Mouse (Mus musculus): ENCODE measurements around the gene Sec22b. TPM values are rescaled to one million over a fixed set of nuclear protein-coding genes. Genes with fewer than 3 reads are reported as not detected.

The Sec22b gene
- polyA plus RNA-seq, 1 experiment from 2014 or later, result 158 TPM

DNA sequence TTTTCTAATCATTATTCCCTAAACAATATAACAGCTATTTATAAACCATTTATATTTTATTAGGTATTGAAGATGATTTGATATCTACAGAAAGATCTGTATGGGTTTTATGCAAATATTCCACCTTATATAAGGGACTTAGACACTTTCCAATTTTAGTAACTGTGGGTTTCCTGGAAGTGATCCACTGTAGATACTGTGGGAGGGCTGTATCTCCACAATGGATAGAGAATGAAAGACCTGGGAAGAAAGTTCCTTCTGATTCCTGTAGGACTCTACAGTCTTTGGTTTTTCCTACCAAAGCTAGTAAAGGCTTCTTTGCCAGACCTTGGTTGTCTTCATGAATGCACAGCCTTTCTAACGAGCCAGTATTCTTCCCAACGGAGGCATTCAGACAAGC lies 8.7 kb downstream of the Sec22b start:
- peaks cover 48% of the 10 kb centered on the region for H3K36me3 ChIP-seq (ENCODE audit: insufficient read depth)
- no peak overlapping the region for H3K4me2 ChIP-seq
- 91% methylated on average over 2 of the region's 2 CpGs for WGBS
- H3K9ac ChIP-seq, result no peak overlapping the region
- ATAC-seq (ENCODE audit: insufficient read depth), result no peak
- TF ChIP-seq CTCF (IDR thresholded peaks at IDR 0.05; ENCODE audit: low read depth), result no peak
- H3K9me3 ChIP-seq (ENCODE audit: low read depth, low read length), result no peaks in the 10 kb centered on the region
- no peak overlapping the region for H3K4me3 ChIP-seq (ENCODE audit: low read depth, low read length)
- no peak overlapping the region for H3K27ac ChIP-seq (ENCODE audit: low read depth)
- no peaks in the 10 kb centered on the region for H3K4me1 ChIP-seq (ENCODE audit: insufficient read depth)
- no peaks in the 10 kb centered on the region for H3K27me3 ChIP-seq (ENCODE audit: insufficient read depth, low read length)
- no peak for DNase-seq

DNA sequence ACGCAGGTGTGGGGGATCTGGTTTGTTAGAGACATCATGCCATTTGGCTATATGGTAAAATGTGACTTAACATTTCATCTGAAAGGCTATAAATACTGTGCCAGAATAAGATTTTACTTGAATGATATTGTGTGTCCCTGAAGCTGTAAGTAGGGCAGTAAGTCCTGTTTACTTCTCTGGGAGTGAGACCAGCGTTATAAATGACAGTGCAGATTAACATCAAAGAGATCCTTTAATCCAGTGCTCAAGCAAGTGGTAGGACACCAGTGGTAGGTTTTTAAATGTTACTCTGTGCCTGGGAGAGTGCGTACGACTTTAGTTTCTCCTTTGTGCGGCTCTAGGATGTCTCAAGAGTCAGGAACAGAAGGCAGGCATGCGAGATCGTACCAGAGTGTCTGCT lies 10.1 kb downstream of the Sec22b start:
- H3K36me3 ChIP-seq (ENCODE audit: insufficient read depth), result peaks cover 61% of the 10 kb centered on the region
- H3K9me3 ChIP-seq (ENCODE audit: low read depth, low read length), result no peaks in the 10 kb centered on the region
- DNase-seq (no peak), ATAC-seq (ENCODE audit: insufficient read depth) (no peak)
- no peak for TF ChIP-seq CTCF (IDR thresholded peaks at IDR 0.05; ENCODE audit: low read depth)
- 74% methylated on average over 7 of the region's 7 CpGs for WGBS
- H3K4me3 ChIP-seq (ENCODE audit: low read depth, low read length), result no peak overlapping the region
- H3K27me3 ChIP-seq (ENCODE audit: insufficient read depth, low read length), result no peaks in the 10 kb centered on the region
- no peak overlapping the region for H3K4me2 ChIP-seq
- H3K27ac ChIP-seq (ENCODE audit: low read depth), result no peak overlapping the region
- no peak overlapping the region for H3K9ac ChIP-seq
- no peaks in the 10 kb centered on the region for H3K4me1 ChIP-seq (ENCODE audit: insufficient read depth)

DNA sequence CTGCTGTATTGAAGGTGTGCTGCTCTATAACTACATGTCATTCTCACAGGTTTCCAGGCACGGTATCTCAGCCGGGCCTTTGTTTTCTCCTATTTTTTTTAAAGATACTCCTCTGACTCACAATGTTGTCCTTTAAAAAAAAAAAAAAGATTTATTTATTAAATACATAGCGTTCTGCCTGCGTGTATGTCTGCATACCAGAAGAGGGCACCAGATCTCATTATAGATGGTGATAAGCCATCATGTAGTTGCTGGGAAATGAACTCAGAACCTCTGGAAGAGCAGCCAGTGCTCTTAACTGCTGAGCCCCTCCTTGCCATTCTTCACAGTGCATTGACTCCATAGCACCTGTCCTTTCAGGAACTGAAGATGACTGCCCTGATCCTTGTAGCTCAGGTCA lies 14.1 kb downstream of the Sec22b start:
- Histone ChIP-seq H3K9me3 (ENCODE audit: low read depth, low read length) (no peaks in the 10 kb centered on the region), H3K4me2 (no peak overlapping the region), H3K27ac (ENCODE audit: low read depth) (no peak overlapping the region), H3K36me3 (ENCODE audit: insufficient read depth) (peaks cover 75% of the 10 kb centered on the region), H3K4me3 (ENCODE audit: low read depth, low read length) (no peak overlapping the region), H3K27me3 (ENCODE audit: insufficient read depth, low read length) (no peaks in the 10 kb centered on the region), H3K4me1 (ENCODE audit: insufficient read depth) (no peaks in the 10 kb centered on the region), H3K9ac (no peak overlapping the region)
- no peak for ATAC-seq (ENCODE audit: insufficient read depth)
- 60% methylated on average over 4 of the region's 4 CpGs for WGBS
- DNase-seq, result peak; percentile 62
- TF ChIP-seq CTCF (IDR thresholded peaks at IDR 0.05; ENCODE audit: low read depth), result peak; percentile 53

DNA sequence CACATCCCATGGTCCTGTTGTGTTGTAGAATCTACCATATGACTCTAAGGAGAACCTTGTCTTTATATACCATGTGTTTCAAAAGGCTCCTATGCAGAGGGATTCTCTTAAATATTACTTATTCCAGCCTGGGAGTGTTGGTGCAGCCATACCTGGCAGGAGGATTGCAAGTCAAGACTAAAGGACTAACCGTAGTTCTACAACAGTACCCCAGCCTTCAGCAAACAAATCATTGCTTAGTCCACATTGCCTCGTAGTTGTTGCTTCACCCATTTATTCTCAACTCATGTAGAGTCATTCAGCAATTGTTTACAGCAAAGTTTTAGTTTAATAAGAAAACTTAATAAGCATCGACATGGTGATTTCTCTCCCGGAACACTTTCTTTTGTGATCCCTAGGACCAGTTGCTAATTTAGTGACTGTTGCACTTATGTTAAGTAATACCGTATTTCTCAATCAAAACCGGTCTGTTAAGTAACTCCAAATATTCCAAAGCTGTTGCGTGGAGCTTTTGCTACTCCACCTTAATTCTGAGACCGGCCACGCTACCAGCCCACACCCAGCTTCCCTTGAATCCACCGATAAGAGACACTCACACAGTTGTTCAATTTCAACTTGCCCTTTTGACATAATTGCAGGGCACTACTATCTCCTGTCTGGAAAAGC lies 18.0 kb downstream of the Sec22b start:
- Histone ChIP-seq H3K4me3 (ENCODE audit: low read depth, low read length) (no peak overlapping the region), H3K9ac (no peak overlapping the region), H3K27me3 (ENCODE audit: insufficient read depth, low read length) (no peaks in the 10 kb centered on the region), H3K9me3 (ENCODE audit: low read depth, low read length) (no peaks in the 10 kb centered on the region), H3K27ac (ENCODE audit: low read depth) (no peak overlapping the region), H3K4me2 (no peak overlapping the region), H3K36me3 (ENCODE audit: insufficient read depth) (peaks cover 90% of the 10 kb centered on the region), H3K4me1 (ENCODE audit: insufficient read depth) (no peaks in the 10 kb centered on the region)
- ATAC-seq (ENCODE audit: insufficient read depth), result no peak
- DNase-seq, result no peak
- WGBS, result 91% methylated on average over 10 of the region's 10 CpGs
- TF ChIP-seq CTCF (IDR thresholded peaks at IDR 0.05; ENCODE audit: low read depth), result no peak

DNA sequence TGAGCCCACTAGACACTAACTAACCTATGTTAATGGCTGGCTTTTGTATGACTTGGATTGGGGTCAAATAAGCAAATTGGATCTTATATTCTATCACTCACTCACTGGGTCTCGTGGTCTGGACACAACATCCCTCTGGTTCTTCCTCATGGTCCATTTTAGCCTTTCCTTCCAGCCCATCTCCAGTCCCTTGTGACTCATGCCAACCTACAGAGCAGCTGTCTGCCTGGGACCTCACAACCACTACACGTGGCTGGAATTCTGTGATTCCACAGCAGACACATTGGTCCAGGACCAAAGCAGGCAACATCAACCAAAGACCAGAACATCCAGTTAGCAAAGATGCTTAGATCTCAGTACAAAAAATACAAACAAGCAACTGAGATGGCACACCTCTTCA lies 24.3 kb downstream of the Sec22b start:
- no peak overlapping the region for H3K9ac ChIP-seq
- 90% methylated on average over 2 of the region's 2 CpGs for WGBS

DNA sequence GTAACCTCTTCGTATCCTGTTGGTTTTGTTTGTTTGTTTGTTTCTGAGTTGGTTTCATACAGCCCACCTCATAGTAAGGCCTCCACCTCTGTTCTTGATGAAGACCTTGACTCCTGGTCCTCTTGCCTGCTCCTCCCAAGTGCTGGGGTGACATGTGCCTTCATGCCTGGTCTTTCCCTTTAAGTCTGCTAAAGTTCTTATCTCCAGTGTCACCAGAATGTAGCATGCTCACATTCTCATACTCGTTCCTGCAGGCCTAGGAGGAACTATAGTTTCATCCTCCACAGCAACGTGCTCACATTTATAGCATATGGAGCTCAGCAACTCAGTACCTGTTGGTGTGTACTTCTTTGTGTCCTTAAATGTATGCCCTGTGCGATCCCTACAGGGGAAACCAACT lies 26.3 kb downstream of the Sec22b start:
- Histone ChIP-seq H3K4me1 (ENCODE audit: insufficient read depth) (peaks cover 18% of the 10 kb centered on the region), H3K4me3 (ENCODE audit: low read depth, low read length) (no peak overlapping the region), H3K27ac (ENCODE audit: low read depth) (no peak overlapping the region), H3K9ac (no peak overlapping the region), H3K9me3 (ENCODE audit: low read depth, low read length) (no peaks in the 10 kb centered on the region), H3K27me3 (ENCODE audit: insufficient read depth, low read length) (no peaks in the 10 kb centered on the region), H3K4me2 (no peak overlapping the region), H3K36me3 (ENCODE audit: insufficient read depth) (peaks cover 14% of the 10 kb centered on the region; the same call in 1 of the 2 replicates)
- ATAC-seq (ENCODE audit: insufficient read depth) (no peak), DNase-seq (no peak)
- 60% methylated on average over 4 of the region's 4 CpGs for WGBS
- no peak for TF ChIP-seq CTCF (IDR thresholded peaks at IDR 0.05; ENCODE audit: low read depth)

More for the DNA sequence above, 24.3 kb downstream of the Sec22b start:
- Histone ChIP-seq H3K9me3 (ENCODE audit: low read depth, low read length) (no peaks in the 10 kb centered on the region), H3K4me2 (no peak overlapping the region), H3K36me3 (ENCODE audit: insufficient read depth) (peaks cover 33% of the 10 kb centered on the region), H3K27me3 (ENCODE audit: insufficient read depth, low read length) (no peaks in the 10 kb centered on the region), H3K27ac (ENCODE audit: low read depth) (no peak overlapping the region), H3K4me3 (ENCODE audit: low read depth, low read length) (no peak overlapping the region), H3K4me1 (ENCODE audit: insufficient read depth) (no peaks in the 10 kb centered on the region)
- TF ChIP-seq CTCF (IDR thresholded peaks at IDR 0.05; ENCODE audit: low read depth), result no peak
- no peak for ATAC-seq (ENCODE audit: insufficient read depth)
- no peak for DNase-seq

DNA sequence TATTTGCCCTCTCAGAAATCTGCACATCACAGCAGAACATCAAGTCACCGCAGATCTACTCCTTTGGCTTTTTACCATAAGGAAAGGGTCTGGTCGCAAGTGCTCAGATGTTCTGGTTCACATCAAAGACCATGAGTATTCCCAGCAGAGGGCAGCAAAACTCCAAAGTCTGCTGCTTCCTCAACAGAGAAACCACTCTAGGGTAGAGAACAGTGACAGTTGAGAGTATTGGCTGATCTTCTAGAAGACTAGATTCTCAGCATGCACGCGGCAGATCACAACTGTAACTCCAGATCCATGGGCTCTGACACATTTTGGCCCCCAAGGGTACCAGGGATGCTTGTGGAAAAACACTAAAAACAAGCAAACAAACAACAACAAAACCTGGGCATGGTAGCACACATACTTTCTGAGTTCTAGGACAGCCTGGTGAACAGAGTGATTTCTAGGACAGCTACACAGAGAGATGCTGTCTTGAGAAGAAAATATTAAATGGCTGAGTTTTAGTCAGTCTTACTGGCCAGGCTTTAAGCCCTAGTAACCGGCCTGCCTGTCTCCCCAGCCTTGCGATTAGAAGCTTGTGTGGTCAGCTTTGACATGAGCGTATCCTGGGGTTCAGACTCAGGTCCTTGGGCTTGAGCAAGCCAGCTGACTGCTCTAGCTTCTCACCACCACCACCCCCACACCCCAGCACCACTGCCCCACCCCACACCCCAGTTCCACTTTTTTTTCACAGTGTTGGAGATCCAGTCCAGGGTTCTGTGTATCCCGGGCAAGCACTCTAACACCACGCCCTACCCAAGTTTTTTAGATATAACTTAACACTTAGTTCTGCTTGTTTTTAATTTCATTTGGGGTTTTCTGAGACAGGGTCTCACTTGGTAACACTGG lies 28.2 kb downstream of the Sec22b start:
- Histone ChIP-seq H3K9me3 (ENCODE audit: low read depth, low read length) (no peaks in the 10 kb centered on the region), H3K27me3 (ENCODE audit: insufficient read depth, low read length) (no peaks in the 10 kb centered on the region), H3K4me3 (ENCODE audit: low read depth, low read length) (no peak overlapping the region), H3K36me3 (ENCODE audit: insufficient read depth) (peaks cover 2% of the 10 kb centered on the region; the same call in 1 of the 2 replicates), H3K27ac (ENCODE audit: low read depth) (0 out of 2 replicates have a peak overlapping the region, but pooled peaks have one; percentile 12), H3K4me2 (no peak overlapping the region), H3K9ac (no peak overlapping the region), H3K4me1 (ENCODE audit: insufficient read depth) (peaks cover 27% of the 10 kb centered on the region)
- WGBS, result 58% methylated on average over 9 of the region's 9 CpGs
- TF ChIP-seq CTCF (IDR thresholded peaks at IDR 0.05; ENCODE audit: low read depth), result peak; percentile 86
- ATAC-seq (ENCODE audit: insufficient read depth) (peak; percentile 78), DNase-seq (peak; percentile 98)

Measured in lung, embryonic 14.5 days (tissue).